Mouse (Mus musculus) lung, postnatal 14 days (tissue): ENCODE data around the gene Romo1.
"Not testable (repeated sequence)": the region's sequence is repeated elsewhere in the genome, so short reads cannot be mapped to it uniquely, and the experiment has no call there.

Source experiments
- DNase-seq: peaks from one replicate; pipeline ENCODE4 v3.0.0; 2021

The Romo1 gene

DNA sequence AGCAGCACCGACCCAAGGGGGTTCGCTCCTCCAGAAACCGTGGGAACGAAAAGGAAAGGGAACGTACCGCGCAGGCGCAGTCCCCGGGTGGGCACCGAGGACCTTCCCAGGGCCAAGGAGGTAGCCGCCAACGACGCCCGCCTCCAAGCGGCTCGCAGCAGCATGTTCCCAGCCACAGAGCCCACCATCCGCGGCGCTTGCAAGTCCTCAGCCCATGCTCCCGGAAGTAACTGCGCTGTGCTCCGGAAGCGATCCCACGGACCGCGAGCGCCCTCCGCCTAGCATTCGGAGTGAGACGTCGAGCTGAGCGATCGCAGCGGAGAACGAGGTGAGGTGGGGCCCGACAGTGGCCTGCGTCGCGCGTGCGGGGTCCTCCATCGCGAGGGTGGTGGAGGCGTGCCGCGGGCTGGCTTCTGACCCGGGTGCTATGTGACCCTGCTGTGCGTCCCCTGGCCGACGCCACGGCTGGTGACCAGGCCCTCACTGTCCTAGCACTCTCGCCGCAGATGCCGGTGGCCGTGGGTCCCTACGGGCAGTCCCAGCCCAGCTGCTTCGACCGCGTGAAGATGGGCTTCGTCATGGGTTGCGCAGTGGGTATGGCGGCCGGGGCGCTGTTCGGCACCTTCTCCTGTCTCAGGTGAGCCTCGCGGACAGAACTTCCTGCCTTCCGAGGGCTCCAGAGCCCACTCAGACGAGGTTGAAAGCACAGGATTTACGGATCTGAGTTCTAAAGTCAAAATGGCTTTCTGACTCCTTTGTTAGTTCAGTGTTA lies at the start of gene Romo1, which contains the start of gene Nfs1:
Romo1 (plus strand) TSS at position 87 of the 772 bp plus-strand sequence.
Nfs1 (minus strand) TSS at position 234 of the 772 bp plus-strand sequence.
- DNase-seq: peak; percentile 93

- DNase-seq: no peak
These were observed 33.0 kb upstream of the Romo1 start for GRCm38 (mm10) chr2:156110627-156111357.

DNA sequence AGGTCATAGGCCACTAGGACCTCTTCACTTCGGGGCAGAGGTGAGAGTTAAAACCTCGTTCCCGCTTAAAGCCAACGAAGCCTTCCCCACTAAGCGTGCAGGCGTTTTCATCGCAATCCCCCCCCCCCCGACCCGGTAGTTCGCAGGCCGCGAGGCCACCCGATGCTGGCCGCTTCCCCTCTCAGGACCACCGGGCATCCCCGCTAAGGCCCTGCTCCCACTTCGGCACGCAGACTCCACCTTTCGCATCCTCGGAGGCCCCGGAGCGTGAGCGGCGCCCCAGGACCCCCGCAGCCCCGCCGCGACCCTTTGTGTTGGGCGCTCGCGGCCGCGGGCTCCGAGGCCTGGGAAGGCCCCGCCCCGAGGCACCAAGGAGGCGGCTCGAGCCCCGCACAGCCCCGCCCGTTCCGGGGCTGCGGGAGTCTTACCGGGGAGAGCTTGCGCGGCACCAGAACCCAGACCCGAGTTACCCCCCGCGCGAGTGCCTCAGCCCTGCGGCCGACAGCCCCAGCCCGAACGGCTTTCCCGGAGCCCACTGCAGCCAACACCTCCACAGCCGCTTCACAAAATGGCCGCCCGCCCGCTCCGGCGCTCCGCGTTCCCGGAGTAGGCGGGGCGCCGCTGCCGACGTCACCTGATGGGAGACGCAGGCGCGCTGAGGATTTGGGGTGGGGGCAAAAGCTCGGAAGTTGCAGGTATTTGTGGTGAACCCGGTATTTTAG lies 32.3 kb upstream of the Romo1 start, which contains the start of the genes Cpne1 and Rbm12:
Cpne1 (minus strand) TSS at position 608 of the 722 bp plus-strand sequence.
Rbm12 (minus strand) TSS at position 621 of the 722 bp plus-strand sequence.
- DNase-seq: peak; percentile 93

GRCm38 (mm10) chr2:156112080-156112423 lies 31.8 kb upstream of the Romo1 start:
- not testable (repeated sequence) for DNase-seq

GRCm38 (mm10) chr2:156119566-156119965 lies 24.3 kb upstream of the Romo1 start:
- DNase-seq: no peak

GRCm38 (mm10) chr2:156123731-156124130 lies 20.1 kb upstream of the Romo1 start:
- no peak for DNase-seq

DNA sequence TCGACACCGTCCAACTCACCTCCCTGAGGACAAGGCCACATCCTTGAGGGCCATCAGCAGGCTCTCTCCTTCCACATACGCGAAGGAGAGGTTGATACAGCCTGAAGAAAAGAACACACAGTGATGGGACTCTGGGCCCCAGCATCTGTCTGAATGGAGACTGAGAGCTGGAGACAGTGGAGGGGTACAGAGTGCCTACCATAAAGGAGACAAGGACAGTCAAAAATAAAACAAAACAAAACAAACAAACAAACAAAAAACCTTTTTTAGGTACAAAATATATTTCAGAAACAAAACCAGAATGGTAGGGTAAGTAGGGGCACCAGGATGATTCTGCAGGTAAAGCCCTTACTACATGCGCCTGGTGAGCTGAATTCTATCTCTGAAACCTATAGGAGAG lies 16.8 kb upstream of the Romo1 start, which contains the start of gene Gm28036:
Gm28036 (minus strand) TSS at position 101 of the 400 bp plus-strand sequence.
- DNase-seq: no peak

- DNase-seq: no peak
These were observed 9.7 kb upstream of the Romo1 start for GRCm38 (mm10) chr2:156134161-156134560.

DNA sequence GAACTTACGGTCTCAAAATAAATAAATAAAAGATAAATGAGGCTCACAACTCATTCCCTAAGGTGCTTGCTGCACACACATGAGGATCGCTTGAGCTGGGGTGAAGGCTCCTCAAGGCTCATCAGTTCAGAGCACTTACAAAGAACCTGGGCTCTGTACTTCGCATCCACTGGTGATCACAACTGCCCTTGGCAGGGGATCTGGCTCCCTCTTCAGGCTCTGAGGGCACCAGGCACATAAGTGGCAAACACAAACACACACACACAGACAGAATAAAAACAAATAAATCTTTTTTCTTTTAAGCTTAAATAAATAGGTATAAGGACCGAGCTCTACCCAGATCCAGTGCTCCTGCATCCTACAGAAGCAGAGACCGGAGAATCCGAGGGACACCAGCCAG lies 8.1 kb upstream of the Romo1 start:
- no peak for DNase-seq

DNA sequence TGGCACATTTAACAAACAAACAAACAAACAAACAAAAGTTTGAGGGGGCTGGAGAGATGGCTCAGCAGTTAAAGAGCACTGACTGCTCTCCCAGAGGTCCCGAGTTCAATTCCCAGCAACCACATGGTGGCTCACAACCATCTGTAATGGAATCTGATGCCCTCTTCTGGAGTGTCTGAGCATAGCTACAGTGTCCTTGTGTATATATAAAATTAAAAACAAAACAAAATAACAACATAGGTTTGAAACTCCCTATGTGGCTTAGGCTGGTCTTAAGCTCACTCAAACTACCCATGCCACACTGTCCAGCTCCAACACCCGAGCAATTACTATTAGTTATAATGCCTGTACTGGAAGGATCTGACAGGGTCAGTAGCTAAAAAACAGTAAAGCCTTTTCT lies 1.0 kb upstream of the Romo1 start:
- no peak for DNase-seq

DNA sequence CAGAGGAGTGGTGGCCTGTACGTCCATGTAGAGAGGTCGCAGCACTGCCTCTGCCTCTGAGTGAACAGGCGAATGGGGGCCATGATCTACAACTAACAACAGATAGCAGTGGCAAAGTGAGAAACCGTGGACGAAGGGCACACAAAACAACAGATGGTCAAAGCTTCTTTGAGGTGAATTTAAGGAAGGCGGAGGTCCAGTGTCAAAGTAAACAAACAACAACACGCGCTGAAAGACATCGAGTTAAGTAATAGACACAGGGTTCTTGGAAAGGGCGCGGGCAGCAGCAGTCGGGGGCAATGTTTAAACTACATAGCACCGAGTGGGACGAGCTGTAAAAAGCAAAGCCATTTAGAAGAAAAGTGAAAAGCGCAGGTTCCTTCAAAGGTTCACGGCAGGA lies 472 bp upstream of the Romo1 start:
- no peak for DNase-seq

GRCm38 (mm10) chr2:156145486-156146130 lies 1.8 kb downstream of the Romo1 start:
- no peak for DNase-seq

- DNase-seq: no peak
These were observed 2.6 kb downstream of the Romo1 start for GRCm38 (mm10) chr2:156146272-156146989.

DNA sequence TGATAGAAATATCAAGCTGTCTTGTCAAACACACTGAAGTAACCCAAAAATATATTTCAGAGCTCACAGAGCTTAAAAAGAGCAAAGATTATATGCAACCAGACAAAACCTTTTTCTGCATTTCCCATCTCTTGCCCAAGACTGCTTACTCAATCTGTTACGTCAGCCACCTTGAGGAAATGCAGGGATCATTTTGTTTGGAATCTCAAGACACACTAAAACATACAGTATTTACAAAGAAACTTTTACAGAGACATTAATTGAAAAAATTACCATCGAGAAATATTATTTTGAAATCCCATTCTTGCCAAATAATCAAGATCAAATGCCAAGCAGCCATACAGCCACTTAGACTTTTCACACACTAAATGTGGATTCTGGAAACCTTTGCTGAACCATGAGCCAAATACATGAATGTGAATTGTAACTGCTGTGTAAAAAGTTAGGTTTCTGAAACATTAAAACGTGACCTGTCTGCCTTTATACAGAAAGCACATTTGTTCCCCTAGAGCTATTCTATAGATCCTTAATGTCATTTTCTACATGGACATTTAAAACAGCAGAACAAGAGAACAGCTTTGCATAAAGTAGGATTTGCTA lies 3.6 kb downstream of the Romo1 start:
- DNase-seq: no peak

- no peak for DNase-seq
These were observed 7.7 kb downstream of the Romo1 start for GRCm38 (mm10) chr2:156151538-156151937.

- DNase-seq: no peak
These were observed 21.6 kb downstream of the Romo1 start for GRCm38 (mm10) chr2:156165478-156165877.

DNA sequence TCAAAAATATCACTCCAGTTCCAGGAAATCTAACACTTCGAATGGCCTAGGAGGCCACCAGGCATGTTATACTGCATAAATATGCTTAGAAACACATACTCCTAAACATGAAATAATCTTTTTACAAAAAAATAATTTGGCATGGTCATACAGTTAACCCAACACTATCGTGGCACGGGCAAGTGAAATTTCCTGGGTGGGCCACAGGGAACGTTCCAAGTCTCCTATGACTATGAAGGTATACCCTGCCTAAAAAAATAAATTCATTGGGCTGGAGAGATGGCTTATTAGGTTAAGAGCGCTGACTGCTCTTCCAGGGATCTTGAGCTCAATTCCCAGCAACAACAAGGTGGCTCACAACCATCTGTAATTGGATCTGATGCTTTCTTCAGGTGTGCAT lies 22.7 kb downstream of the Romo1 start:
- DNase-seq: no peak

DNA sequence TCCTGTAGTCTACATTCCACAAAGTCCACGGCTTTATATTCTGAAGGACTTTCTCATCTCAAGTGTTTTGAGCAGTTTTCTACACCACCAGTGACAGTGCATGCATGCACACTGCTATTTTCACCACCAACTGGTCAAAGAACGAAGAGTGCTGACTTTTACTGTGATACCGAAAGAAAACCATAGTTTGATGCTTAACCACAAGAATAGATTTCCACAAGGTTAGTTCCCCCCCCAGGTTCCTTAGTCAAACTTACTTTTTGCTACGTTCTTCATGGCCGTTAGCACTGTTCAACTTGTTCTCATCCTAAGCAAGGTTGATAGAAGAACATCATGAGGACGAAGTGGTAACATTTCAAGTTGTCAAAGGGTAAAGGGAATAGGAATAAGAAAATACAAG lies 33.2 kb downstream of the Romo1 start:
- DNase-seq: no peak

GRCm38 (mm10) chr2:156177651-156178050 lies 33.8 kb downstream of the Romo1 start:
- no peak for DNase-seq

- DNase-seq: peak; percentile 84
These were observed 35.4 kb downstream of the Romo1 start for GRCm38 (mm10) chr2:156179046-156179795.

GRCm38 (mm10) chr2:156179796-156180093 lies 35.9 kb downstream of the Romo1 start:
- no peak for DNase-seq
